Mouse (Mus musculus): Measurements from ENCODE around the gene Oxtr.
A peak's percentile ranks its signal among the peaks of the same experiment; 100 is the strongest.

Gene Oxtr

DNA sequence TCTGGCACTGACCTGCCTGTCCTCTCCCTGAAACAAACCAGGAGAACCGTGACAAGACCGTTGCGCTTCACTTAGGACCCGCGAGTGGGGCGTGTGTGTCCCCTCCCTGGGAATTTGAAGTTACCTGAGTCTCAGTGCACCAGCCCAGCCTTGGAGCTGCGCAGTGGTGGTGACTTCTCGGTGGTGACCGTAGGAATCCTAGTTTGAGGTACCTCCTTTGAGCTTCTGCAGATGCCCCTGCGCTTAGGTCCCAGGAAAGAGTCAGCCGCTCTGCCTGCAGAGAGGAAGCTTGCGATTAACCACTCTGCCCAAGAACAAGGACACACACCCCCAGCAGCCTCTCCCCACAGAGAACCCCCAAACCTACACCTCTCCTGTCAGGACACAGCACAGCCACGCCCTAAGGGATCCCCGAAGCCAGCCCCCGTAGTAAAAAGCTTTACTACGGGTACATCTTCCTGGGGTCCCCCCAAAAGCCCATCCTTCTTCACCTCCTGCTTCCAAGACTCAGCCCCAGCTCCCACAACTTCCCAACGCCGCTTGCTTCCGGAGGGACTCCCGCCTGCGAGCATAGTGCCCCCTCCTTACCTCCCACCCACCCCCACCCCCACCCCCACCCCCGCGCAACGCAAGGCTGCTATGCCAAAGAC lies at the start of gene Oxtr:
Gene Oxtr, minus strand, starts transcription at position 34 of the 650 bp plus-strand sequence.
- no peak for DNase-seq (ENCODE audit: low read depth, low spot score)

GRCm38 (mm10) chr6:112525434-112525833 lies 35.7 kb upstream of the Oxtr start:
- no peak for DNase-seq (ENCODE audit: low read depth, low spot score)

DNA sequence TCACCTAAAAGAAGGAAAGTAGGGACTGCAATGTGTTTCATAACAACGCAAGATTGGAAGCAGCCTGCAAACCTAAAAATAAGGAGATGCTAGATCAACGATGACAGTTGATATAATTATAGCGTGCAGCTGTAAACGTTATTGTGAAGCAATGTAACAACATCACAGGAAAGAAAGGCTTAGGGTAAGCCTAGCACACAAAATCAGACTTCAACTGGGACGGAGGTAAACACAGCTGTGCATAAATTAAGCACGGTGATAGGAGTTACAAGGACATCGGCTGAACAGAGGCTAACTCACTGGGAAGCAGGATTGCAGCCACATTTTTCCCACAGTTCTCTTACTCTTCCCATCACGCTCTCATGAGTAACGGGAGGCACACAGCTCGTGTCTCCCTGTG lies 34.7 kb upstream of the Oxtr start:
- no peak for DNase-seq (ENCODE audit: low read depth, low spot score)

DNA sequence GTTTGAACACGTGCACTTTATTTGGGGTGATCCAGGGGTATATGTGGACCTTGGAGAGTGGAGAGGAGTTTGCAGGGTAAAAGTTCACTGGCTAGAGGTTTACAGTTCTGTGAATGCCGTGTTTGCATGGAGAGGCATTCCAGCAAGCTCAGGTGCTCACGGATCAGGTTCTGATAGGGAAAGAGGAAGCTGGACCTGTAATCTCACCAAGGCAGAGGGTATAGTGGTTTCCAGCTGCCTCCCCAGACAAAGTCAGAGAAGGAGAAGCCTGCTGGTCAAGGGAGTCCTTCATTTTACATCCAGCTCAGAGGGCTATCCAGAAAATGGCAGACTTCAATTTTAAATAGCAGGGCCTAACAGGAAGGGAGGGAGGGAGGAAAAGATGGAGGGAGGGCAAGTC lies 28.2 kb upstream of the Oxtr start:
- no peak for DNase-seq (ENCODE audit: low read depth, low spot score)

- no peak for DNase-seq (ENCODE audit: low read depth, low spot score)
These were observed 27.8 kb upstream of the Oxtr start for GRCm38 (mm10) chr6:112517572-112517971.

GRCm38 (mm10) chr6:112516496-112516895 lies 26.8 kb upstream of the Oxtr start:
- DNase-seq (ENCODE audit: low read depth, low spot score), result no peak

DNA sequence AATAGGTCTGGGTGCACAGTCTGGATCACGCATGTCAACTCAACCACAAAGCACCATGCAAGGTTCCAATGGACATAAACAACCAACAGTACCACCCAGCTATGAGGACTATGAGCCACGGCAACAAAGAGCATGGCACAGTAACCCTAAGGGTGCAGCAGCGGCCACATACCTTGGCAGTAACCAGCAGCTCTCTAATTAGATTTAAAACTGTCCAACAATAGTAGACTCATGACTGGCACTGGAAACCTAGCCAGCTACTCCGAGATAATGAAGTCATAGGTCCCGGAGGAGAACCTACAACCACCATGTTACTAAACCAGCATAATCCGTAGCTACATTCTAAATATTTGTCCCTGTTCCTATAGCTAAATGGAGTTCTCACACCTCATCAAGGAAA lies 24.8 kb upstream of the Oxtr start:
- no peak for DNase-seq (ENCODE audit: low read depth, low spot score)

GRCm38 (mm10) chr6:112510346-112510745 lies 20.6 kb upstream of the Oxtr start:
- no peak for DNase-seq (ENCODE audit: low read depth, low spot score)

DNA sequence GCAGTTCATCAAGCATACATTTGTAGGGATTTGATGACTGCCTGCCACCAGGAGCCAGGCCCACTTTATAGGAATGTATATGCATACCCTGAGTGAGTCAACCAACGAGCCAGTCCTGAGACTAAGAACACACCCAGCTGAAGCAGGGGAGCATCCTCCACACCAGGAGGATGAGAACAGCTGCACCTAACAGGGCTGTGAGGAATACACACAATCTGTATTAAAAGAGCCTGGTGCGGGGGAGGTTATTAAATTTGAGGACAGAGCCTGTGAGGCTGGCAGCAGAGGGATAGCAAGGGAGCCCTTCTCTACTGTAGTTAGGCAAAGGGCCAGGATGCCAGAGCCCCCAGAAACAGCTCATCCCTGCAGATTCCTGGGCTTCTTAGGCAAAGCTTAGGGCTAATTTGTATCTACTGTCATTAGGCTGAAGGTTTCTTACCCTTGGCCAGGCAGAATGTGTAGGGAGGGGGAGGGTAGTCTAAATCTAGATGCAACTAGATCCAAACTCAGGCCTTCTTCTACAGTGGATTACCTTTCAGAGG lies 19.9 kb upstream of the Oxtr start:
- no peak for DNase-seq (ENCODE audit: low read depth, low spot score)

DNA sequence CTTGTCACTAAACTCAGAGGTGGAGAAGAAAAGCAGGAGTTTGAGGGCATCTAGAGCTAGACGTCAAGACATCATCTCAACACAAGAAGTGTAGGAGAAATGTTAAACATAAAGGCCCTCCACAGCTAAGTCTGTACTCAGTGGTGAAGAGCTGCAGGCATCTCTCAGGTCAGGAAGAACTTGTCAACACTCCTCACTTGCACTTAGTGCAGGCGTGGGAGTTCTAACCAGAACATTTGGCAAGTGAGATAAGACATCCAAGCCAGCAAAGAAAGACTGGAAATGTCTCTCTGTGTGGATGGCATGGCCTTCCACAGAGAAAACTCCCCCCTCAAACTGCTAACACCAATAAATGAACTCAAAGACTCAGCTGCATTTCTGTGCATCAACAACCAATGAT lies 17.9 kb upstream of the Oxtr start:
- DNase-seq (ENCODE audit: low read depth, low spot score), result no peak

- no peak for DNase-seq (ENCODE audit: low read depth, low spot score)
These were observed 11.4 kb upstream of the Oxtr start for GRCm38 (mm10) chr6:112501156-112501555.

GRCm38 (mm10) chr6:112499456-112499855 lies 9.7 kb upstream of the Oxtr start:
- no peak for DNase-seq (ENCODE audit: low read depth, low spot score)

DNA sequence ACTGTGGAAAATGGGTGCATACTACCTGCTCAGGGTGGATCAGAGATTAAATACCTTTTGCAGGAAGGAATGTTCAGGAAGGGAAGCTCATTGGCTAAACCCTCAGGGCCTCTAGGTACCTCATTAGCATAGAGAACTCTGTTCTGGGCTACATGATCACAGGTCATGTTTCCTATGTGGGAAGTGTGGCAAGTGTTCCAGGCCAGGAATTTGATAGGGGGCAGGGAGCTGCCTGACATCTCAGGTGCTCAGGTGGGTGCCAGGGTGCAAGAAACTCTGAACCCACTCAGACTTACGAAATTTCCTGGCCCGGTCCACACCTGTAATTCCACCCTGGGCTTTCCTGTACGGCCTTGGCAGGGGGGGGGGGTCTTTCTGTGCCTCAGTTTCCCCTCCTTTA lies 9.0 kb upstream of the Oxtr start:
- DNase-seq (ENCODE audit: low read depth, low spot score), result no peak

- DNase-seq (ENCODE audit: low read depth, low spot score), result no peak
These were observed 7.7 kb upstream of the Oxtr start for GRCm38 (mm10) chr6:112497456-112497855.

GRCm38 (mm10) chr6:112496291-112497060 lies 6.7 kb upstream of the Oxtr start:
- no peak for DNase-seq (ENCODE audit: low read depth, low spot score)

DNA sequence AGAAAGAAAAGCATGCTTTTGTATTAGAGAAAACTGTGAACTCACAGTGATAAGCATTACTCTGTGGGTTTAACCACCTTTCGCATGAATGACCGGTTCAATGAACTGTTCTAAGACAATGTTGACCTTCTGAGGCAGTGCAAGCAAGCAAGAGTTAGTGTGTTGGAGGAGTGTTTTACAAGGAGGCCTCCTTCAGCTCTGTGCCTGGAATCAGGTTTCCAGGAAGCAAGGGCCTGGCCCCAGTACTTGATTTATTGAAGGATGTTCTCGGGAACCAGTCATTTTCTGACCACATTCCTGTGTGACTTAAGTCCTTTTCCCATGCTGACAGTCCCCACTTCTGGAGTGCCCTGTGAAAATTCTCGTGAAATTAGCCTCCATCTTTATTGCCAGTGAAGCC lies 5.5 kb upstream of the Oxtr start:
- DNase-seq (ENCODE audit: low read depth, low spot score), result no peak

- DNase-seq (ENCODE audit: low read depth, low spot score), result no peak
These were observed 4.9 kb upstream of the Oxtr start for GRCm38 (mm10) chr6:112494620-112495081.

DNA sequence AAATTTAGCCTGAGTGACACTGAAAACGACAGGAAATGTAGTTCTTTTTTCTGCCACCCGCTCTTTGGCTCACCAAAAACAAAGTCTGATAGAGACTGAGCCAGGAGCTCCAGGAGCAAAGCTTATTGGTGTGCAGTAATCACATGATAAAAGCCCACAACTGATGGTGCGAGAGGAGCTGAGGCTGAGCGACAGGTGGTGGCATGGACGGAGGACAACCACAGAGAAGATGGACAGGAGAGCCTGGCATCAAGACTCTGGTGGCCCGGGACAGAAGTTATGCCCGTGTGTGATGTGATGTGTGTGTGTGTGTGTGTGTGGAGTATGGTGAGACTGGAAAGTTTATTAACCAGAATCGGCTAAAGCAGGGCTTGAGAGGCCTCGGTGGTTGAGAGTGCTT lies 3.6 kb upstream of the Oxtr start:
- no peak for DNase-seq (ENCODE audit: low read depth, low spot score)

DNA sequence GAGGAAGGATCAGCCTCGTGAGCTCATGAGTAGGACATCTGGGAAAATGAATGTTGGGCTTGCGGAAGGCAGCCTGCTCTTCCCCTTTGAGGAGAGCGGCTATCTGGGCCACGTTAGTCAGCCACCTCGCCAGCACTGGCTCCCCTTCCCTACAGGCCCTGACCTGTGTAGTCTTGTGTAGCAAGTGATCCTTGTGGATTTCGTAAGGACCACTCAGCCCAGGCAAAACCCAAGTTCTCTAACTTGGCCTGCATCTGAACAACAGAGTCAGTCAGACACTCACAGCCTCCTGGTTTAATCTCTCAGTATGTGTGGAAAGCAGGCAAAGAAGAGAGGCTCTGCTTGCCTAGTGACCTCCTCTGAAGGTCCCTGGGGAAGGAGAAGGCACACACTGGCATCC lies 2.9 kb upstream of the Oxtr start:
- no peak for DNase-seq (ENCODE audit: low read depth, low spot score)

- DNase-seq (ENCODE audit: low read depth, low spot score), result no peak
These were observed 1.8 kb upstream of the Oxtr start for GRCm38 (mm10) chr6:112491521-112491920.

GRCm38 (mm10) chr6:112490625-112491242 lies 991 bp upstream of the Oxtr start:
- peak; percentile 54 for DNase-seq (ENCODE audit: low read depth, low spot score)

GRCm38 (mm10) chr6:112489181-112489909 lies 398 bp downstream of the Oxtr start:
- DNase-seq (ENCODE audit: low read depth, low spot score), result no peak

Data from CD4-positive, CD25-positive, alpha-beta regulatory T cell, adult 2 months (primary cell).